Mouse (Mus musculus): Measurements from ENCODE around the gene Ndufab1.

DNA sequence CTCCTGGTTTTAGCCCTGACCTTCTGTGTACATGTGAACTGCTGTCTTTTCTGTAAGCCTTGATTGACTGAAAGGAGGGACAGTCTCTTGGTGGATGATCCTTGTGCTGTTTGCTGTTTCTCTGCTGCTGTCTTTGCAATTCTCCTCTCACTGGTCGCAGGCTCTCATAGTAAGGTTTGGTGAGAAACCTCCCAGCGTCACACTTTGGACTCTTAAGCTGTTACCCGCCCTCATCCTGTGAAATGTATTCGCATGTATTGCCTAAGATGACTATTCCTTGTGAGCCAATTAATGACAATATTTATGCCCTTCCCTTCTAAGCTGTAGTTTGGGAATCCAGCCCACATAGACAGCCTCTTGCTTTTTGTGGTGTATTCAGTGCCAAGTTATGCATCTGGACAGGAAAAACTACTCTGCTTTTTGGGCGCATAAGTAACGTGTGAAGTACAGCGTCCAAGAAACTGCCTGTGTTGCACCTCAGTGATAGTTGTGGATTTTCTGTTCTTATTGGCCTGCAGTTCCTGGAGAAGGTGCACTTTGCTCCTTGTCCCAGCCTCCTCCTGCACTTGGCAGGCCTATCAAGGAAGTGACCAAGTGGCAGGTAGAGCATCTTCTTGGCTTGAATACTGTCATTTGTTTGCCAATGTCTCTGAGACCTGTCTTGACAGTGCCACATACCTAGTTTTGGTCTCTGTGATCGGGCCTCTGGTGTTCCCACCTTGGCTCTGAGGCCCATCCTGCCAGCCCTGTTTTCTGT, 21.7 kb downstream of the Ndufab1 start:
- no peak for TF ChIP-seq CTCF (IDR thresholded peaks at IDR 0.05; ENCODE audit: borderline replicate concordance, insufficient read depth, low read depth, low read length)
- no peak for TF ChIP-seq POLR2A (IDR thresholded peaks at IDR 0.05; ENCODE audit: borderline replicate concordance, insufficient read depth, low read length)
